Comparison of ENCODE assay signal across 13 mouse cellular contexts in genomic region chr8:86766548-86767211, GRCm38 (mm10). TPM values are rescaled to one million over a fixed set of nuclear protein-coding genes. Genes with fewer than 3 reads are reported as not detected.
DNase-seq lines count a peak whose midpoint lies in the region; ATAC-seq and TF ChIP-seq lines count a peak whose summit lies in the region.
"Had no signal": no experiment of that assay in that cellular context is flagged by ENCODE, and none has a peak within 500 bp of the region (broad histone marks: within the 10 kb centered on the region; RNA-seq: fewer than 3 reads in every experiment).

No protein-coding gene starts in this region.

- H3K4me3 ChIP-seq in liver, adult 2 months (ENCODE audit: insufficient read depth, low read depth, low read length) = no peak overlapping the region
- no peak overlapping the region for H3K4me3 ChIP-seq in intestine, embryonic 15.5 days (replicated peaks)
- H3K4me3 ChIP-seq in stomach, embryonic 15.5 days (replicated peaks) = no peak overlapping the region
- H3K4me3 ChIP-seq: embryonic facial prominence, embryonic 12.5 days; heart, embryonic 13.5 days; neural tube, embryonic 12.5 days had no signal

- no peak for TF ChIP-seq CTCF in liver, adult 2 months (IDR thresholded peaks at IDR 0.05; ENCODE audit: low read depth, low read length)

- H3K36me3 ChIP-seq in liver, adult 2 months (ENCODE audit: control insufficient read depth, insufficient read depth, low read length) = no peaks in the 10 kb centered on the region
- H3K36me3 ChIP-seq in intestine, embryonic 15.5 days = no peaks in the 10 kb centered on the region
- H3K36me3 ChIP-seq in stomach, embryonic 15.5 days = no peaks in the 10 kb centered on the region
- H3K36me3 ChIP-seq: embryonic facial prominence, embryonic 12.5 days; heart, embryonic 13.5 days; neural tube, embryonic 12.5 days had no signal

- H3K4me2 ChIP-seq in intestine, embryonic 15.5 days (replicated peaks) = no peak overlapping the region
- H3K4me2 ChIP-seq in stomach, embryonic 15.5 days = no peak overlapping the region
- H3K4me2 ChIP-seq: embryonic facial prominence, embryonic 12.5 days; heart, embryonic 13.5 days; neural tube, embryonic 12.5 days had no signal

- H3K4me1 ChIP-seq in liver, adult 2 months (ENCODE audit: control insufficient read depth, insufficient read depth, low read length) = peaks cover 9% of the 10 kb centered on the region; the same call in 1 of the 2 replicates
- no peaks in the 10 kb centered on the region for H3K4me1 ChIP-seq in intestine, embryonic 15.5 days (replicated peaks)
- no peaks in the 10 kb centered on the region for H3K4me1 ChIP-seq in stomach, embryonic 15.5 days
- H3K4me1 ChIP-seq: embryonic facial prominence, embryonic 12.5 days; neural tube, embryonic 12.5 days had no signal

- H3K9me3 ChIP-seq in intestine, embryonic 15.5 days = no peaks in the 10 kb centered on the region
- no peaks in the 10 kb centered on the region for H3K9me3 ChIP-seq in stomach, embryonic 15.5 days
- H3K9me3 ChIP-seq: embryonic facial prominence, embryonic 12.5 days; heart, embryonic 13.5 days; neural tube, embryonic 12.5 days had no signal

- H3K27ac ChIP-seq in liver, adult 2 months (replicated peaks; ENCODE audit: insufficient read depth, low read depth, low read length) = peak overlapping the region; percentile 10; the same call in 1 of the 2 replicates
- H3K27ac ChIP-seq in intestine, embryonic 15.5 days = no peak overlapping the region
- peak overlapping the region; percentile 26; the same call in 1 of the 2 replicates for H3K27ac ChIP-seq in stomach, embryonic 15.5 days
- H3K27ac ChIP-seq: embryonic facial prominence, embryonic 12.5 days; heart, embryonic 13.5 days; macrophage; neural tube, embryonic 12.5 days had no signal

- 39% methylated on average over 9 of the region's 9 CpGs for WGBS in liver, adult 2 months
- WGBS in intestine, embryonic 15.5 days = 77% methylated on average over 9 of the region's 9 CpGs
- 81% methylated on average over 9 of the region's 9 CpGs for WGBS in stomach, embryonic 15.5 days

- H3K9ac ChIP-seq in liver, adult 2 months (ENCODE audit: low read depth, low read length) = no peak overlapping the region
- no peak overlapping the region for H3K9ac ChIP-seq in intestine, embryonic 15.5 days
- no peak overlapping the region for H3K9ac ChIP-seq in stomach, embryonic 15.5 days
- H3K9ac ChIP-seq: embryonic facial prominence, embryonic 12.5 days; heart, embryonic 13.5 days; neural tube, embryonic 12.5 days had no signal

- no peaks in the 10 kb centered on the region for H3K79me2 ChIP-seq in liver, adult 2 months (ENCODE audit: control insufficient read depth, insufficient read depth, low read length)

- 0 out of 2 replicates have a peak, but pooled peaks have one; percentile 24 for ATAC-seq in frontal cortex, adult (ENCODE audit: low TSS enrichment)
- ATAC-seq in intestine, embryonic 15.5 days = peak; percentile 85
- no peak for ATAC-seq in stomach, embryonic 15.5 days (ENCODE audit: insufficient read depth, low FRiP score, low read depth)

- no peak for TF ChIP-seq POLR2A in liver, adult 2 months (IDR thresholded peaks at IDR 0.05; ENCODE audit: extremely low read depth, insufficient read depth, low read length)

- no peak for DNase-seq in frontal cortex, postnatal 10 days (ENCODE audit: low spot score in 2 of 2)
- peak; percentile 95 for DNase-seq in liver, adult 2 months (ENCODE audit: extremely low read depth, low read depth, low spot score)
- no peak for DNase-seq in liver
- no peak for DNase-seq in cerebellum, postnatal 14 days
- DNase-seq in right cerebral cortex, postnatal 14 days = no peak
- DNase-seq: layer of hippocampus, adult 9-11 months had no signal

- H3K27me3 ChIP-seq in liver, adult 2 months (ENCODE audit: control insufficient read depth, insufficient read depth, low read length) = no peaks in the 10 kb centered on the region
- H3K27me3 ChIP-seq in intestine, embryonic 15.5 days (replicated peaks) = no peaks in the 10 kb centered on the region
- no peaks in the 10 kb centered on the region for H3K27me3 ChIP-seq in stomach, embryonic 15.5 days (replicated peaks)
- H3K27me3 ChIP-seq: embryonic facial prominence, embryonic 12.5 days; heart, embryonic 13.5 days; neural tube, embryonic 12.5 days had no signal

RNA-seq across cellular contexts. Expression of gene Siah1a, which starts 20.9 kb away (rescaled TPM):
- 7.1 and 7.9 TPM in 2 replicates for total RNA-seq in liver, adult 2 months (2014; rRNA removed)
- 6.0 and 6.4 TPM in 2 replicates for polyA plus RNA-seq in liver, adult 2 months (2012; rRNA removed)
- polyA plus RNA-seq in intestine, embryonic 15.5 days (2015; fragmentation: Nextera tagmentation; extraction: Ambion mirVana) = 31.2 and 36.1 TPM in 2 replicates
- 38.3 and 40.7 TPM in 2 replicates for polyA plus RNA-seq in stomach, embryonic 15.5 days (2015; fragmentation: Nextera tagmentation; extraction: Ambion mirVana)

RNA-seq across cellular contexts. Expression of gene Gm10638, which starts 21.2 kb away (rescaled TPM):
- total RNA-seq in liver, adult 2 months (2014; rRNA removed) = 0.20 TPM in 1 of 2 replicates, not detected in the other
- polyA plus RNA-seq in liver, adult 2 months (2012; rRNA removed) = 0.16 and 0.17 TPM in 2 replicates
- polyA plus RNA-seq in intestine, embryonic 15.5 days (2015; fragmentation: Nextera tagmentation; extraction: Ambion mirVana) = 2.9 and 3.7 TPM in 2 replicates
- 3.6 and 3.7 TPM in 2 replicates for polyA plus RNA-seq in stomach, embryonic 15.5 days (2015; fragmentation: Nextera tagmentation; extraction: Ambion mirVana)
- polyA plus RNA-seq: macrophage had no signal
